Mouse (Mus musculus): Measurements from ENCODE around the gene Mcoln1. TPM values are rescaled to one million over a fixed set of nuclear protein-coding genes. Genes with fewer than 3 reads are reported as not detected.

The Mcoln1 gene
- polyA plus RNA-seq, 1 experiment from 2014 or later, result 65.7 TPM

DNA sequence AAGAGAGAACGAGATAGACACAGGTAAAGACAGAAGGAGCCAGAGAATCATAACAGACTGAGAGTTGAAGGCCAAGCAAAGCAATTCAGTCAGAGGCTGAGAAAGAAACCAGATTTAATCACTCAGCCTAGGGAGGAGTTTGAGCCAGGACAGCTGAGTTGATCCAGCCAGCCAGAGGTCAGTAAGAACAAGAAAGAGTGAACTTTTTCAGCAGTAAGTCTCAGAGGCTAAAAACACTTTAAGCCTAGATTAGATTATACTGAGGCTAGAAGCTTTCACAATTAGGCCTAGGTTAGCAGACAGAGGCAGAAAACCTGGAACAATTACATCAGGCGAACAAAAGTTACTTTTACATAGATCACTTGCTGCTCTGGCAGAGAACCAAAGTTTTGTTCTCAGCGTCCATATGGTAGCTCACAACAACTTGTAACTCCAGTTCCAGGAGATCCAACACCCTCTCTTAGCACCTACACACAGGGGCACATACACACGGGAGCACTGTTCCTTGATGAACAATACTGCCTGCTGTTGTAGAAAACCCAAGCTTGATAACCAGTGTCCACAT is 20.0 kb upstream of the Mcoln1 start:
- 61% methylated on average over 4 of the region's 4 CpGs for WGBS
- no peak for ATAC-seq (ENCODE audit: insufficient number of reproducible peaks, low FRiP score, low TSS enrichment, low read depth)
- H3K4me2 ChIP-seq (replicated peaks), result no peak overlapping the region

DNA sequence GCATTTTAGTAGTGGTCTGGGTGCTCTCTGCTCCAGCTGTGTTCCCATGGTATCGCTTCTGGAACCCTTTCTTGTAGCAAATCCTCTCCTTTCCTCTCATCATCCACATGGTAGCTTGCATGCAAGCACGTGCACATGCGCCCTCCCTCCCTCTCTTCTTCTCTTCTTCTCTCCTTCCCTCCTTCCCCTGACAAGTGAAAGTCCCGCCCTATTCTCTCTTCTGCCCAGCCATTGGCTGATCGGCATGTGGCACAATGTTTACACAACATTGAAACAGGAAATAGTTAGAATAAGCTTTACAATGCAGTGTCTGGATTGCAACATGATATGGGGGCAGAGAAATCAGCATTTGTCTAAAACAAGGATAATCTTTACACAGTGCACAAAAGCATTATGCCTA is 18.7 kb upstream of the Mcoln1 start:
- WGBS, result 52% methylated on average over 5 of the region's 5 CpGs
- H3K4me2 ChIP-seq (replicated peaks), result no peak overlapping the region
- H3K27ac ChIP-seq (replicated peaks), result no peak overlapping the region
- no peaks in the 10 kb centered on the region for H3K4me1 ChIP-seq
- no peak overlapping the region for H3K9ac ChIP-seq
- H3K27me3 ChIP-seq, result no peaks in the 10 kb centered on the region
- H3K9me3 ChIP-seq (replicated peaks), result no peaks in the 10 kb centered on the region
- no peaks in the 10 kb centered on the region for H3K36me3 ChIP-seq
- no peak for ATAC-seq (ENCODE audit: insufficient number of reproducible peaks, low FRiP score, low TSS enrichment, low read depth)
- H3K4me3 ChIP-seq (replicated peaks), result no peak overlapping the region

More for the DNA sequence above, 20.0 kb upstream of the Mcoln1 start:
- no peak overlapping the region for H3K4me3 ChIP-seq (replicated peaks)
- no peaks in the 10 kb centered on the region for H3K9me3 ChIP-seq (replicated peaks)
- H3K27ac ChIP-seq (replicated peaks), result no peak overlapping the region
- H3K27me3 ChIP-seq, result peaks cover 9% of the 10 kb centered on the region
- peaks cover 6% of the 10 kb centered on the region; the same call in 1 of the 2 replicates for H3K4me1 ChIP-seq
- H3K9ac ChIP-seq, result no peak overlapping the region
- no peaks in the 10 kb centered on the region for H3K36me3 ChIP-seq

DNA sequence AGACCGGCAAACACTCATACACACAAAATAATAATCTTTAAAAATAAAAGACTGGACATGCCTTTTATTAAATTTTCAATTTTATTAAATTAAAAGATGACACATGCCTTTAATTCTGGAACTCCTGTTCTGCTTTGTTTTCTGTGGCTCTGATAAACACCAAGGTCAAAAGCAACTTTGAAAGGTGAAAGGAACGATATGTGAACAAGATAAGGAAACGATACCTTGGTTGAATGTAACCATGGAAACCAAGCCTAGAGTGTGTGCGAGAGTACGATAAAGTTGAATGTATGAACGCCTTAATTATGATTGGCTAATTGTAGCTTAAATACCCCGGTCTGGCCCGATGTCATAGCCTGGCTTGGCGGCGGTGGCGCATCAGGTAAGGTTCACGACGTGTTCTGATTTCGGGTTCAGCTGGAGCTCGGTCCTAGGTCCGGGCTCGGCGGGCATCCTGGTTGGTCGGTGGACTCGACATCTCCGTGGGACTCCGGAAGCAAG is 18.0 kb upstream of the Mcoln1 start:
- H3K27ac ChIP-seq (replicated peaks), result no peak overlapping the region
- H3K36me3 ChIP-seq, result no peaks in the 10 kb centered on the region
- H3K4me3 ChIP-seq (replicated peaks), result no peak overlapping the region
- ATAC-seq (ENCODE audit: insufficient number of reproducible peaks, low FRiP score, low TSS enrichment, low read depth), result no peak
- no peaks in the 10 kb centered on the region for H3K27me3 ChIP-seq
- 85% methylated on average over 22 of the region's 22 CpGs for WGBS
- H3K4me2 ChIP-seq (replicated peaks), result no peak overlapping the region
- H3K9ac ChIP-seq, result no peak overlapping the region
- no peaks in the 10 kb centered on the region for H3K9me3 ChIP-seq (replicated peaks)
- H3K4me1 ChIP-seq, result no peaks in the 10 kb centered on the region

DNA sequence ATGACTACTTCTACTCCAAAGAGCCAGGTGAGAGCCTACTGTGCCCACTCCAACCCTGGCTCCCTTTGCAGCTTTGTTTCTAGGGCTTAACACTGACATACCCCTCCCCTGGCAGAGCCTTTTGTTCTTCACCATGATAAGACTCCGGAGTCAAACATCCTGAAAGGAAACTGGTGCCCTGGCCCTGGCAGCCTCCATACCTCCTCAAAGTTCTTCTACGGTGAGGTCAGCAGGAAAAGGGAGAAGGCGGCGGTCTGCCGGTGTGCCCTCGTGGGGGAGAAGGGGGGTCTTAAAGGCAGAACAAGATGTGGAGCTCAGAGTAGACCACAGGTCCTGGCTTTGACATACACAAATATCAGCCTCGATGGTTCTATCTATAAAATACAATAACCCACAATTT is 16.7 kb upstream of the Mcoln1 start:
- Histone ChIP-seq H3K27me3 (no peaks in the 10 kb centered on the region), H3K36me3 (no peaks in the 10 kb centered on the region), H3K4me3 (replicated peaks) (no peak overlapping the region), H3K4me1 (no peaks in the 10 kb centered on the region), H3K27ac (replicated peaks) (no peak overlapping the region), H3K4me2 (replicated peaks) (no peak overlapping the region), H3K9me3 (replicated peaks) (no peaks in the 10 kb centered on the region), H3K9ac (no peak overlapping the region)
- no peak for ATAC-seq (ENCODE audit: insufficient number of reproducible peaks, low FRiP score, low TSS enrichment, low read depth)
- 83% methylated on average over 7 of the region's 7 CpGs for WGBS

DNA sequence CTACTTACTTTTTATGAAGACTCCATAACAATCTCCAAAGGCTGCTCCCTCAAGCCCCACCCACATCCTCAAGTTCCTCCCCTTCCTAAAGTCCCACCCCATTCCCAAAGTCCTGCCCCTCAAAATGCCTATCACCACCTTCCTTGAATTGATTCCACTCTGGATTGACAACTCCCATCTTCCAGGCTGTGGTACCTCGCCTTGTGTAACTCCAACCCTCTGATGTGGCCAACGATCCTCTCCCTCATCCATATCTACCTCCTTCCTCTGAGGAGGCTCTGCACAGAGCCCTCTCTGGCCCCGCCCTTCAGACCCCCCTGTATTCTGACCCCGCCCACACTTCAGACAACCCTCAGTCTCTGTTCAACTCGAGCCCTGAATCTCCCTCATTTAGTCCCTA is 15.1 kb upstream of the Mcoln1 start:
- 17% methylated on average over 5 of the region's 5 CpGs for WGBS

DNA sequence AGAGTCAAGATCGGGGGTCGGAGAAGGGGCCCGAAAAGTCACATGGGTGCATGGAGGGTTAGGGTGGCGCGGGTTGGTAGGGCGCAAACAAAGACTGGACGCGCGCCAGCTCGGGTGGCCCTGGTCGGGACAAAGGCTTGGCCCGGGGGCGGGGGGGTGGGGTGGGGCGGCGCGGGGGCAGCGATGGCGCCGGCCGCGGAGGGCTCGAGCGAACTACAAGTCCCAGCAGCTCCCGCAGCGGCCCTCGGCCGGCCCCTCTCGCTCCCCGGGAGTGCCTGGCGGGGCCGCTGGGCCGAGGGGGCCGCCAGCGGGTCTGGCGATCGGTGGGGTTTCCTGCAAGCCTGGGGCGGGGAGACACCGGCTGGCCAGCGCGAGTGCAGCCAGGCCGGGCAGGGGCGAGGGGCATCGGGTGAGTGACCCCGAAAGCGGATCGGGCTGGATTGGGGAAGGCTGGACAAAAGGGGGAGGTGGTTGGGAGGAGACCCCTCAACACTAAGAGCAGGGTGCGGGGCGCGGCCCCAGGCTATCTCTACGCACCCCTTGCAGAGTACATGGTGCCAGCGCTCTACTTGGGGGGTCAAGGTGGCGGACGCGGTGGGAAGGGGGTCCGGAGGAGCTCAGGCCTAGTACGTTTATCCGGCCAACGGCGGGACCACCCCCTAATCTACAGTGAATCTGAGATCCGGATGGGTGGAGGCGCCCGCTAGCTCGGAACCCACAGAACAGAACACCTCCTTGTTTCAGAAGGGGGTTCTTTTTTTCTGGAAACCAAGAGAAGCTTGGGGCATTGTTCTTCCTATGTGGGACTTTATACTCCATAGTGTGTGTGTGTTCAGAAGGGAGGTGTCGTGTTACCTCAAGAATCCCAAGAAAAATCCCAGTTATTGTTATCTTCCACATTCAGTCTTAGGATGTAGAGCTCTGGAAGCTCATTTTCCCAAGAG is 7.1 kb upstream of the Mcoln1 start, which contains the start of gene Zfp358:
Zfp358 (plus strand) TSS at position 238 of the 944 bp plus-strand sequence.
- peak; percentile 92 for ATAC-seq (ENCODE audit: insufficient number of reproducible peaks, low FRiP score, low TSS enrichment, low read depth)
- 0 out of 2 replicates have a peak, but pooled peaks cover 8% of the 10 kb centered on the region for H3K4me1 ChIP-seq
- H3K4me3 ChIP-seq (replicated peaks), result peak within 1 kb of the TSS; percentile 88
- H3K4me2 ChIP-seq (replicated peaks), result peak within 1 kb of the TSS; percentile 70
- peak within 1 kb of the TSS; percentile 100 for H3K9ac ChIP-seq
- H3K36me3 ChIP-seq, result peaks cover 27% of the 10 kb centered on the region
- no peaks in the 10 kb centered on the region for H3K9me3 ChIP-seq (replicated peaks)
- under 1% methylated on average over 63 of the region's 64 CpGs for WGBS
- H3K27me3 ChIP-seq, result no peaks in the 10 kb centered on the region
- peak within 1 kb of the TSS; percentile 93 for H3K27ac ChIP-seq (replicated peaks)

More for the DNA sequence above, 15.1 kb upstream of the Mcoln1 start:
- Histone ChIP-seq H3K9ac (no peak overlapping the region), H3K4me3 (replicated peaks) (no peak overlapping the region), H3K27ac (replicated peaks) (no peak overlapping the region), H3K4me2 (replicated peaks) (no peak overlapping the region), H3K9me3 (replicated peaks) (no peaks in the 10 kb centered on the region), H3K27me3 (no peaks in the 10 kb centered on the region), H3K4me1 (no peaks in the 10 kb centered on the region), H3K36me3 (no peaks in the 10 kb centered on the region)
- no peak for ATAC-seq (ENCODE audit: insufficient number of reproducible peaks, low FRiP score, low TSS enrichment, low read depth)

DNA sequence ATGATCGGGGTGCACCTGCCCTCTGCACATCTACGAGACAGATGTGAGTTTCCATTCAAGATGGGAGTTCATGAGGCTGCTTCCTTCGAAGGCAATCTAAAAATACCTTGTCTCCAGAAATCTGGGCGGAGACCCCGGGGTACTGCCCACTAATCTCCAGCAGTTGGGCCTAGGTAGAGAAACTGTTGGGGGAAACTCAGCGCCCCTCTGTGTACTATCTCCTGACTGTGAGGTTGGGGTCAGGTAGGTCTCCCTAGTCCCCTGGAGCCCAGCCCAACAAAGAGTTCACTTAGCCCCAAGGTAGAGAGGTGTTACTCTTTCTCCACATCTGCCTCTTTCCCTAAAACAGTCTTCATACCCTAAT is 6.4 kb upstream of the Mcoln1 start:
- no peaks in the 10 kb centered on the region for H3K9me3 ChIP-seq (replicated peaks)
- H3K36me3 ChIP-seq, result peaks cover 27% of the 10 kb centered on the region
- H3K9ac ChIP-seq, result peak overlapping the region; percentile 100
- H3K4me1 ChIP-seq, result 0 out of 2 replicates have a peak, but pooled peaks cover 8% of the 10 kb centered on the region
- no peaks in the 10 kb centered on the region for H3K27me3 ChIP-seq
- H3K27ac ChIP-seq (replicated peaks), result peak overlapping the region; percentile 93
- 32% methylated on average over 6 of the region's 6 CpGs for WGBS
- H3K4me2 ChIP-seq (replicated peaks), result peak overlapping the region; percentile 70
- H3K4me3 ChIP-seq (replicated peaks), result peak overlapping the region; percentile 88
- ATAC-seq (ENCODE audit: insufficient number of reproducible peaks, low FRiP score, low TSS enrichment, low read depth), result no peak

DNA sequence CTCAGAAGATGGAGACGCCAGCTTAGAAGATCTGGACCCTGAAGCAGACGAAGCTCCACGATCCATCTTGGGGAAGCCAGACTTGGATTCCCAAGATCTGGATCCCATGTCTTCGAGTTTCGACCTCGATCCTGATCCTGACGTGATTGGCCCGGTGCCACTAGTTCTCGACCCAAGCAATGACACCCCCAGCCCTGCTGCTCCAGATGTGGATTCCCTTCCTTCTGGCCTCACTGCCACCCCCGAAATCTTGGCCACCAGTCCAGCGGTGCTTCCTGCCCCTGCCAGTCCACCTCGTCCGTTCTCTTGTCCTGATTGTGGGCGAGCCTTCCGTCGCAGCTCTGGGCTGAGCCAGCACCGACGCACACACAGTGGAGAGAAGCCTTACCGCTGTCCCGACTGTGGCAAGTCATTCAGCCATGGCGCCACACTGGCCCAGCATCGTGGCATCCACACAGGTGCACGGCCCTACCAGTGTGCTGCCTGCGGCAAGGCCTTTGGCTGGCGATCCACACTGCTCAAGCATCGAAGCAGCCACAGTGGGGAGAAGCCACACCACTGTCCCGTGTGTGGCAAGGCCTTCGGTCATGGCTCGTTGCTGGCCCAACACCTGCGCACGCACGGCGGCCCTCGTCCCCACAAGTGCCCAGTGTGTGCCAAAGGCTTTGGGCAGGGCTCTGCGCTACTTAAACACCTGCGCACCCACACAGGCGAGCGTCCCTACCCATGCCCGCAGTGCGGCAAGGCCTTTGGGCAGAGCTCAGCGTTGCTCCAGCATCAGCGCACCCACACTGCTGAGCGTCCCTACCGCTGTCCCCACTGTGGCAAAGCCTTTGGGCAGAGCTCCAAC is 4.5 kb upstream of the Mcoln1 start:
- ATAC-seq (ENCODE audit: insufficient number of reproducible peaks, low FRiP score, low TSS enrichment, low read depth), result no peak
- no peaks in the 10 kb centered on the region for H3K9me3 ChIP-seq (replicated peaks)
- no peak overlapping the region for H3K4me2 ChIP-seq (replicated peaks)
- peaks cover 16% of the 10 kb centered on the region; the same call in 1 of the 2 replicates for H3K4me1 ChIP-seq
- H3K9ac ChIP-seq, result no peak overlapping the region
- H3K36me3 ChIP-seq, result peaks cover 27% of the 10 kb centered on the region
- H3K4me3 ChIP-seq (replicated peaks), result no peak overlapping the region
- H3K27ac ChIP-seq (replicated peaks), result no peak overlapping the region
- WGBS, result 96% methylated on average over 44 of the region's 44 CpGs
- H3K27me3 ChIP-seq, result no peaks in the 10 kb centered on the region

DNA sequence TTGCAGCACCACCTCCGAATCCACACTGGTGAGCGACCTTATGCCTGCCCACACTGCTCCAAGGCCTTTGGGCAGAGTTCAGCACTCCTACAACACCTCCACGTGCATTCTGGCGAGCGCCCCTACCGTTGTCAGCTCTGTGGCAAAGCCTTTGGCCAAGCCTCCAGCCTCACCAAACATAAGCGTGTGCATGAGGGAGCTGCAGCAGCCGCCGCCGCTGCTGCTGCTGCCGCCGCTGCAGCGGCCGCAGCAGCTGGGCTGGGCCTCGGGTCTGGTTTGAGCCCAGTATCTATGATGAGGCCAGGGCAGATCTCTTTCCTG is 3.9 kb upstream of the Mcoln1 start:
- H3K4me2 ChIP-seq (replicated peaks), result no peak overlapping the region
- H3K36me3 ChIP-seq, result peaks cover 27% of the 10 kb centered on the region
- H3K9ac ChIP-seq, result no peak overlapping the region
- no peaks in the 10 kb centered on the region for H3K27me3 ChIP-seq
- ATAC-seq (ENCODE audit: insufficient number of reproducible peaks, low FRiP score, low TSS enrichment, low read depth), result no peak
- no peaks in the 10 kb centered on the region for H3K9me3 ChIP-seq (replicated peaks)
- H3K4me1 ChIP-seq, result peaks cover 21% of the 10 kb centered on the region
- no peak overlapping the region for H3K27ac ChIP-seq (replicated peaks)
- 92% methylated on average over 15 of the region's 15 CpGs for WGBS
- H3K4me3 ChIP-seq (replicated peaks), result no peak overlapping the region

DNA sequence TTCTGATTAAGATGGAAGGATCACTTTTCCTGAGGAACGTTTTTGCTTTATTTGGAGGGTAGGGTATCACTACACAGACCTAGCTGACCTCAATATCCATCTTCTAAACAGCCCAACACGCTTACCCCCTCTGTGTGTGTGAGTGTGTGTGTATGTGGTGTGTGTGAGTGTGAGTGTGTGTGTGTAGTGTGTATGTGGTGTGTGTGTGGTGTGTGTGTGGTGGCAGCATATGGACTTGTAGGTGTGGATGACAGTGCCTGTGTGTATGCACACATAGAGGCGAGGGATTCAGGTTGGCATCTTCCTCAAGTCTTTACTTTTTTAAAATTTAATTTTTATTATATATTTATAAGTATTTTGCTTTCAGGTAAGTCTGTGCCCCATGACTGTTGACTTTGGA is 1.7 kb upstream of the Mcoln1 start:
- no peak overlapping the region for H3K4me2 ChIP-seq (replicated peaks)
- no peak overlapping the region for H3K9ac ChIP-seq
- no peak for ATAC-seq (ENCODE audit: insufficient number of reproducible peaks, low FRiP score, low TSS enrichment, low read depth)
- no peak overlapping the region for H3K4me3 ChIP-seq (replicated peaks)
- H3K27ac ChIP-seq (replicated peaks), result no peak overlapping the region
- peaks cover 31% of the 10 kb centered on the region for H3K4me1 ChIP-seq
- H3K36me3 ChIP-seq, result peaks cover 27% of the 10 kb centered on the region
- 90% methylated on average over 3 of the region's 3 CpGs for WGBS
- no peaks in the 10 kb centered on the region for H3K27me3 ChIP-seq
- H3K9me3 ChIP-seq (replicated peaks), result no peaks in the 10 kb centered on the region

DNA sequence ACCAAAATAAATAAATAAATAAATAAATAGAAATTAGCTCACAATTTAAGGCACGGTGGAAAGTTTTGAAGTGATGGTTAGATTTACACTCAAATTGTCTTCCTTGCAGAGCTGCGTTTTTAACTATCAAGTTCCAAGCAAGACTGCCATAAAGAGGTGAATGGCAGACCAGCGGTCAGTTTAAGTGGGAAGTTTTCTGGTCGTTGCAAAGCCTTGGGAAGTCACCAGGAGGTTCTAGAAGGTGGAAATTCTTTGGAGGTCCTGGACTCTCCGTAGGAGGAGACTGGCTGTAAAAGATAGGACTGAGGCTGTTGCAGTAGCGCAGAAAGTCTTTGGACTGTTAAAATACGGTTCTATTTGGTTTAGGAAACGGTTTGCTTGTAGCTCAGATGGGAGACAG is 506 bp upstream of the Mcoln1 start:
- Histone ChIP-seq H3K36me3 (peaks cover 22% of the 10 kb centered on the region), H3K4me2 (replicated peaks) (peak overlapping the region; percentile 64), H3K27ac (replicated peaks) (peak overlapping the region; percentile 89), H3K4me1 (peaks cover 23% of the 10 kb centered on the region), H3K4me3 (replicated peaks) (peak overlapping the region; percentile 80), H3K27me3 (no peaks in the 10 kb centered on the region), H3K9ac (peak overlapping the region; percentile 74), H3K9me3 (replicated peaks) (no peaks in the 10 kb centered on the region)
- no peak for ATAC-seq (ENCODE audit: insufficient number of reproducible peaks, low FRiP score, low TSS enrichment, low read depth)
- 6% methylated on average over 8 of the region's 8 CpGs for WGBS

Measured in embryonic facial prominence, embryonic 15.5 days (tissue).